Mouse (Mus musculus) lung, postnatal 36 days (tissue): Measurements from ENCODE around the gene Ect2l.

Experiments used
- DNase-seq: peaks from one replicate; pipeline ENCODE4 v3.0.0; 2022; ENCODE audit warnings: mixed read lengths

Gene Ect2l

GRCm38 (mm10) chr10:18210726-18211125 is at the start of gene Ect2l:
TSS of gene Ect2l (minus strand) at chr10:18210890.
- peak; percentile 51 for DNase-seq

GRCm38 (mm10) chr10:18251345-18251744 is 40.7 kb upstream of the Ect2l start:
- DNase-seq, result no peak

DNA sequence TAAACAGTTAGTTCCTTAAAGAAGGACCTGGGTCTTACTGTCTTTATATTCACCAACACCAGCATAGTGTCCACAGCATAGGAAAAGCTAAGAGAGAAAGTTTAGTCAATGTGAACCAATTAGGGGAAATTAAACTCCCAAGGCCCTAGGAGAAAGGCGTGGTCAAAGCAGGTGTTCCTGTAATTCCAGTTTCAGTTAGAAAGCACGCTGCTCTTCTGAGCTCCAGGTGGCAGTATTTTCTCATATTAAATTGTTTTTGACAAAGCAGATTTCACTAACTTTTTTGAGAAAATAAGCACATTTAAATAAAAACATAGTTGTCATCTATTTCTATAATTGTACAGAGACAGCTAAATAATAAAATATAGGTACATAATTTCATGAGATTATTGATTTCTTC is 32.9 kb upstream of the Ect2l start:
- DNase-seq, result peak; percentile 38

DNA sequence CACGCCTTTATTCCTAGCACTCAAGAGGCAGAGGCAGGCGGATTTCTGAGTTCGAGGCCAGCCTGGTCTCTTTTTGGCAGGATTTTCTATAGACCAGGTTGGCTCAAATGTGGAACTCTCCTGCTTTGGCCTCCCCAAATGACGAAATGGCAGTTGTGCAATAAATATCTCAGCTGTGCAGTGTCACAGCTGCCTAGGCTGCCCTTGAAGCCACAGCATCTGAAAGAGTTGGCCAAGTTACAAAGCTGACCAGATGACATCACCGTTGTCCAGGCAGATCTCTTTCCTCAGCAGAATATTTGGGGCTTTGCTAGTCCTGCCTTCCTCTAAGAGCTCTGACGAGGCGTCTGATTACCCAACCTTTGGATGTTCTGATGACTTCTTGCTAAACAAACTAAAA is 26.5 kb upstream of the Ect2l start:
- peak; percentile 62 for DNase-seq

GRCm38 (mm10) chr10:18236328-18236927 is 25.7 kb upstream of the Ect2l start:
- no peak for DNase-seq

- peak; percentile 12 for DNase-seq
These were observed 24.7 kb upstream of the Ect2l start for GRCm38 (mm10) chr10:18235402-18235747.

GRCm38 (mm10) chr10:18234560-18235401 is 24.1 kb upstream of the Ect2l start, which contains the start of gene Ccdc28a:
TSS of gene Ccdc28a (minus strand) at chr10:18234998.
- peak; percentile 97 for DNase-seq

DNA sequence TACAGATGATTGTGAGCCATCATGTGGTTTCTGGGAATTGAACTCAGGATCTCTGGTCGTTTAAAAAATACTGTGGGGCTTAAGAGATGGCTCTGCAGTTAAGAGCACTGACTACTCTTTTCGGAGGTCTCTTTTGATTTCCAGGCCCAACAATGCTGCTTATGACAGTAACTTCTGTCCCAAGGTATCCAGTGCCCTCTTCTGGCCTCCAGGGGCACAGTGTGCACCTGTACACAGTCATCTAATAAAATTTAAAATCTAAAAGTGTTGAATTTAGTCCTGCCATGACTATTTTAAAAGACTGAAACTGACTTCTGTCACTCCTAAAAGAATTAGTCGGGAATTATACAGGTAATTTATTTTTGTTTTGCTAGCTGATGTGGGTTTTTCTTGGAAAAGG is 23.2 kb upstream of the Ect2l start:
- DNase-seq, result no peak

DNA sequence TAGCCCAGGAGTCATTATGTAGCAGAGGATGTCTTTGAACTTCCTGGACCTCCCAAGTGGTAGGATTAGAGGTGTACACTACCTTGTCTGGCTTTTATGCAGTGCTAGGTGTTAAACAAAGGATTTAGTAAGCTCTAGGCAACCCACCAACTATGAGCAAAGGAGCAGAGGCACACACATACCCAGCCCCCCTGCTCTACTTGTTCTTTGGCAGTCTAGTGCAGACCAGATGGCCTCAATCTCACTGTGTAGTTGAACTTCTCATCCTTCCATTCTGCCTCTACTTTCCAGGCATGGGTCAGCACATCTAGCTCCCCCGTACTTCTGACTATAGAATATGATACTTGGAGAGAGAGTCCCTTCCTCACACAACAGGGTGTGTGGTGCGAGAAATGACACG is 13.7 kb upstream of the Ect2l start:
- DNase-seq, result no peak

GRCm38 (mm10) chr10:18219351-18219750 is 8.7 kb upstream of the Ect2l start:
- no peak for DNase-seq

DNA sequence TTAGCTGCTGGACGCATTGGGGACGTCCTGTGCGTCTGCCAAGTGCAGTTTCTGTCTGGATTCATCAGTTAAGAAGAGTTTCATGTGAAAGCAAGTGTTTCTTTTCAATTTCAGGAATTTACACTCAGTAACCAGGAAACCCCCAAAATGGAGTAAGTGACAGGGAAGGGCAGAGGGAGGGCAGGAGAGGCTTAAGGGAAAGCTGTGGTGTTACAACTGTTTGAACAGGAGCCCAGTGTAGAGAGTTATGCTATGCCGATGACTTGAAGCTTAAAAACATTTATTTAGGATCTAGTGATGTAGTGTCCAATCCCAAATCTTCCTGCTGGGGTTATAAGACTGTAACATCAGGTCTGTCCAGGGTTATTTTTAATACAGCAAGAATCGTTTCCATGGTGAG is 3.4 kb upstream of the Ect2l start:
- DNase-seq, result no peak

- DNase-seq, result no peak
These were observed 2.7 kb upstream of the Ect2l start for GRCm38 (mm10) chr10:18213373-18213772.

DNA sequence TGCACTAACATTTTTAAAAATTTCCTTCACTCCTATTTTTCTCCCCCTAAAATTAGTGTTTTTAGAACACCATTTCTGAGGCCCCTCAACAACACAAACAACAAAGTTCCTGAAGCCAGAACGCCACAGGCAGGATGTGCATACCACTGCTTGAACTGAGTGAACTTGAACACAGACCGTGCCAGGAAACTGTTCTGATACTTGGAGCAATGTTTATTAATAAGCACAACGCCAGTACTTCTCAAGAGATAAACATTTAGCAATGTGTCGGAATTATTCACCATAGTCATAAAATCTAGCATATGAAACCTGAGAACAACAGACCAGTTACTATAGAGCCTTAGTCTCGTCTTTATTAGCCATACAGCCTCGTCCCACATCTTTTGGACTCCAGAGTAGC is 571 bp downstream of the Ect2l start:
- DNase-seq, result no peak

DNA sequence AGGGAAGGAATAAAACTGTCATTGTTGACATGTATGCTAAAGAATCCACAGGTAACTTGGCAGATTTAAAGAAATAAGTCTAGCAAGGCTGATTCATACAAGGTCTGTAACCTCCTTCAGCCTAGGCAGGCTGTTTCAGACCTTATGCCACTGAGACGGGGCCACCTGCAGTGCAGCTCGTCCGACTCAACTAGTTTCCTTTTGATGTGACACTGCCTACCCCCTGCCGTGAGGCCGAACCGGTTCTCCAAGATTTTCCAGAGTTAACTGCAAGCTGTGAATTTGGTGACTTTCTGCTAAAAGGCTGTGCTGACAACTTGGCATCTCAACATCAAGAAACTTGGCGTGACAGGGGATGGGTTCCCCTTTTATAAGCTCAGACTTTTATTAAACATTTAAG is 6.6 kb downstream of the Ect2l start:
- DNase-seq, result no peak

GRCm38 (mm10) chr10:18202401-18202800 is 8.3 kb downstream of the Ect2l start:
- no peak for DNase-seq

DNA sequence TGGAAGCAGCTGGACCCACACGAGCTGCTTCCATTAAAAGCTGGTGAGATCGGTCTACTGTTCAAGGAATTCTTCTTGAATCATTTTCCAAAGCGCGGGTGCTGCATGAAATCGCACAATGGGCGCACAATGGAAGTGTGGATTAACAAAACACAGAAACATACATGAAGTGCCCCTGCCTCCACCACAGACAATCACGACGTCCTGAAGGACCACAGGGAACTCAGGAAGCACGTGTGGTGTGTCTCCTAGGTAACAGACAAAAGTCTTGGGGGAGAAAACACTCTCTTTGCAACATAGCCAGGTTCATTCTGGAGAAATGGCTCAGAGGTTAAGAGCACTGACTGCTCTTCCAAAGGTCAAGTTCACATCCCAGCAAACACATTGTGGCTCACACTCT is 10.0 kb downstream of the Ect2l start:
- DNase-seq, result no peak

- DNase-seq, result no peak
These were observed 10.8 kb downstream of the Ect2l start for GRCm38 (mm10) chr10:18199919-18200318.

DNA sequence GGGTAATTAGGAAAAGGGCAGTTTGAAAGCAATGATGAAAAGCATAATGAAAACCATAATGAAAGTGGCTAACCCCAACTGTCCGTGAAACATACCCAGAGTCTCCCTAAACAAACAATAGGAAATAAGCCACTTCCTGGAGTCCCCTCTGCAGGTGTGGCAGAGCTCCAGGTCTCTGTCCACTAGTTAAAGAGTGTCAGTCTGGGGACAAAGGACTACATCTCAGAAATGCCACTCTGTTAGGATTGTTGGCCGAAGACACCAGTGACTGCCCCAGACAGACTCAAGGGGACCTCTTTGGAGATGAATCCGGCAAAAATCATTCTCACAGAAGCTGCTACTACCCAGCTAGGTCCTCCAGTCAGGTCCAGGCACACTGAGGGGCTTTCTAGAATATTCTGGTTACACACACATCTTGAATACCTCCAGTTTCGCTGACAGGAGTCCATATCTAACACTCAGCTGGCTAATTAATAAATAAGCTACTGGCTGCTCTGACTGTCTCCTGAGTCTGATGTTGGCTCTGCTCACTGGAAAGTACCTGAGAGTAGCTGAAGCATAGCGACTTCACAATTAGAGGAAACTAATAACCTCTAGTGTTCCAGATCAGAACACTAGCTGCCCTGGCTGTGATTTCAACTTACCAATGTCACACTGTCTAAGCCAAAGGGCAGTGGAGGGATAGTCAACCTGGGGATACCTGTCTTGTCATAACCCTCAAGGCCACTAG is 12.2 kb downstream of the Ect2l start:
- DNase-seq, result no peak

GRCm38 (mm10) chr10:18197206-18197979 is 13.3 kb downstream of the Ect2l start:
- peak; percentile 94 for DNase-seq

DNA sequence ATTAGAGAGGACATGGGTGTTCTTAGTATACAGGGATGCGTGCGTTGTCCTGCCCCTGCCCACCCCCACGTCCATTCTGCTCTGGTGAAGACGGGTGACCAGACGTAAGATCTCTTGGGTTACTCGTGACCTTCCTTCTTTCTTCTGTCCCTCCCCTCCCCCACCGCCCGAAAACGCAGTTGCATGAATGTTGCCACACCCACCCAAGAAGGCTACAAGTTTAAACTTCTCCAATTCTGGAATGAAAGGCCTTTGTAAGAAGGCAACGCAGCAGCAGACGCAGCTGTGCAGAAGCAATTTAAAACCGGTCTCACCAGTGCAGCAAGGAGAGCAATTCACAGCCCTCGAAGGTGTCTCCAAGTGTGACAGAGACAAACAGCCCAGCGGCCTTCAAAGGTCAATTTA is 16.0 kb downstream of the Ect2l start:
- peak; percentile 58 for DNase-seq

DNA sequence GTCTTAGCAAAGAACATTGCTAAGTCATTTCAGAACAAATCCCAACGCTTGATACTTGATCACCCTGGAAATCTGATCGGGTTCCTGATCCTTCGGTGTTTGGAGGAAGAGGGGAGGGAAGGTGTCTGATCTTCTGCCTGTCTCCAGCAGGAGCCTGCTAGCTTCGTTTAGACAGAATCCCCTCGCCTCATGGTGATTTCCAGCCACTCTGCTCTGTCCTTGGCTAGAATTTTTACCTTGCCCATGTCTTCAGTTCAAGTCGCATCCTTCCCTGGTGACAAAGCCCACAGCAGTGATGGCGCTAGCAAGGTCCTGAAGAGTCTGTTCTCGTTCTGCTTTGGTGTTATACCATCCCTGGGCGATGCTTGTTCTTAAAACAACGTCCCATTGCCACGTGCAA is 16.5 kb downstream of the Ect2l start:
- no peak for DNase-seq

DNA sequence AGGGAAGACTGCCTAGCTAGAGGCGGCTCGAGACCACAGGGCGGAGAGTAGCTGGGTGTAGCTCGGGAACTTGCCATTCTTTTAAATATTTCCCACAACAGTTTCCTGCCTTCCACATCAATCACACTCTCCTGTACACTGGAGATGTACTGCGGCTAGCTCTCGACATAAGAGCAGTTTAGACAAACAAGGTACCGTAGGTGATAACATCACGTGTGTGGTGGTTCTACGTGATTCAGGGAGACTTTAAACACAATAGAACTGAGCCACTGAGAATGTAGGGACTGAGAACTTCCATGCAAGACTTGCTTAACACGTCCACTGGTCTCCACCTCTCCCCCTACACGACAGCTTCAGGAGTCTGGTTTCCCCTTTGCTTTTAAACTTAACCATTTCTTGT is 17.5 kb downstream of the Ect2l start:
- DNase-seq, result no peak

DNA sequence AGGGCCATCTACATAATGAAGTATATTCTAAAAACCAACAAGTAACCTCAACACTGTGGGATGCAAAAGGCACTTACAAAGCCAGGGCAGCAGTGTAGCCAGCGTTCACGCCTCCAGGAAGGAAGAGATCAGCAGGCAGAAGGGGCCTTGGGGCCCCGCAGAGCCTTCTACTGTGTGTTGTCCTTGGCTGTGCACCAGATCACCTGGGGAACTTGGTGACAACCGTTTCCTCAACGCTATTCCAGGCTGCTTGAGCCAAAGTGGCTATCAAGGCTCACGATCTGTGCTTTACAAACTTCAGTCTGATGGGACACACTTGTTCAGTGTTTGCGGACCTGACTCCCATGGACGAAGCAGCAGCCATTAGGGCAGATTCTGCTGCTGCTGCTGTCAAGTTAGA is 19.0 kb downstream of the Ect2l start:
- DNase-seq, result peak; percentile 52
